Mouse (Mus musculus): ENCODE measurements around the gene Ltbp1. TPM values are rescaled to one million over a fixed set of nuclear protein-coding genes. Genes with fewer than 3 reads are reported as not detected.

Ltbp1 gene
- polyA plus RNA-seq, 1 experiment, result 3.7 TPM

GRCm38 (mm10) chr17:75033356-75033755 lies 28.0 kb downstream of the Ltbp1 start:
- no peak for TF ChIP-seq CTCF (IDR thresholded peaks at IDR 0.05; ENCODE audit: extremely low read depth, insufficient read depth, insufficient read length, insufficient replicate concordance)
- H3K27ac ChIP-seq (ENCODE audit: insufficient read depth, low read length), result no peak overlapping the region
- H3K36me3 ChIP-seq (ENCODE audit: control insufficient read depth, insufficient read depth, low read length), result no peaks in the 10 kb centered on the region
- no peaks in the 10 kb centered on the region for H3K4me1 ChIP-seq (ENCODE audit: control insufficient read depth, insufficient read depth, insufficient read length)
- 85% methylated on average over 14 of the region's 14 CpGs for WGBS
- DNase-seq (ENCODE audit: low read depth in 1 of 2, low spot score in 2 of 2), result no peak
- no peak overlapping the region for H3K4me3 ChIP-seq (ENCODE audit: extremely low read depth, insufficient read depth, insufficient read length)
- H3K27me3 ChIP-seq (ENCODE audit: control insufficient read depth, insufficient read depth, low read length), result no peaks in the 10 kb centered on the region

DNA sequence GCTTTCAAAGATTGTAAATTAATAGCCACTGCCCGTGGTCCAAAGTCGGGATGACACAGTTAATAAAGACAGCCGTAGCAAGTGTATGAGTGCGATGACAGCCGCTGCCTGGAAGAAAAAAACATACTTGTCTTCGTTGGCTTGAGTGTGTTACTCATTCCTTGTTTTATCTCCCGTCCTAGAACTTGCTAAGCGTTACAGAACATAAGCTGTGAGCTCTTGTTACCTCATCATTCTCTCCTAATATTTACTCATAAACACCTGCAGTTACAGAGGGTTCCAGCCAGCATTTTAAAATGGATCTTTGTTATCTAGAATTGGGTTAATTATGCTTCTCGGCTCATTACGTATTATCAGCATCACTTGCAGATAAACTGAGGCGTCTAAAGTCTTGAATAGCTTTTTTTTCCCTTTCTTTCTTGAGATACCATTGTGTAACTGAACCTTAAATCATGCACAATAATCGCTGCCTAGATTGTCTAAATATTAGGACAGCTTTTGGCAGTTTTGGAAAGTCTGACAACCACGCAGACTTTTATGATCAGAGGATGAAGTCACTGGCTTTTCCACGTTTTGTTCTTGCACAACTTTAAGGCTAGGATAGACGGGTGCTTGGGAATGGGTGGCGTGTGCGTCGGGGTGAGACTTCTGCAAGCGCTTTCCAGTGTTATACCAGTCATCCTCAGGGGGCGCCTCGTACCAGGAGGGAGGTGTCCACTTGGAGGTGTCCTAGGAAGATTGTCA lies 28.7 kb downstream of the Ltbp1 start:
- no peaks in the 10 kb centered on the region for H3K27me3 ChIP-seq (ENCODE audit: control insufficient read depth, insufficient read depth, low read length)
- H3K4me1 ChIP-seq (ENCODE audit: control insufficient read depth, insufficient read depth, insufficient read length), result no peaks in the 10 kb centered on the region
- H3K27ac ChIP-seq (ENCODE audit: insufficient read depth, low read length), result no peak overlapping the region
- DNase-seq (ENCODE audit: low read depth in 1 of 2, low spot score in 2 of 2), result no peak
- TF ChIP-seq CTCF (IDR thresholded peaks at IDR 0.05; ENCODE audit: extremely low read depth, insufficient read depth, insufficient read length, insufficient replicate concordance) (no peak), POLR2A (IDR thresholded peaks at IDR 0.05; ENCODE audit: low read depth, low read length) (no peak)
- 92% methylated on average over 21 of the region's 21 CpGs for WGBS
- H3K36me3 ChIP-seq (ENCODE audit: control insufficient read depth, insufficient read depth, low read length), result no peaks in the 10 kb centered on the region
- no peak overlapping the region for H3K4me3 ChIP-seq (ENCODE audit: extremely low read depth, insufficient read depth, insufficient read length)

- no peaks in the 10 kb centered on the region for H3K4me1 ChIP-seq (ENCODE audit: control insufficient read depth, insufficient read depth, insufficient read length)
- TF ChIP-seq CTCF (IDR thresholded peaks at IDR 0.05; ENCODE audit: extremely low read depth, insufficient read depth, insufficient read length, insufficient replicate concordance) (no peak), POLR2A (IDR thresholded peaks at IDR 0.05; ENCODE audit: low read depth, low read length) (no peak)
- no peak overlapping the region for H3K27ac ChIP-seq (ENCODE audit: insufficient read depth, low read length)
- no peak for DNase-seq (ENCODE audit: low read depth in 1 of 2, low spot score in 2 of 2)
- H3K4me3 ChIP-seq (ENCODE audit: extremely low read depth, insufficient read depth, insufficient read length), result no peak overlapping the region
- H3K36me3 ChIP-seq (ENCODE audit: control insufficient read depth, insufficient read depth, low read length), result no peaks in the 10 kb centered on the region
- WGBS, result 61% methylated on average over 6 of the region's 6 CpGs
- H3K27me3 ChIP-seq (ENCODE audit: control insufficient read depth, insufficient read depth, low read length), result no peaks in the 10 kb centered on the region
Measured at GRCm38 (mm10) chr17:75036881-75037280, 31.5 kb downstream of the Ltbp1 start.

DNA sequence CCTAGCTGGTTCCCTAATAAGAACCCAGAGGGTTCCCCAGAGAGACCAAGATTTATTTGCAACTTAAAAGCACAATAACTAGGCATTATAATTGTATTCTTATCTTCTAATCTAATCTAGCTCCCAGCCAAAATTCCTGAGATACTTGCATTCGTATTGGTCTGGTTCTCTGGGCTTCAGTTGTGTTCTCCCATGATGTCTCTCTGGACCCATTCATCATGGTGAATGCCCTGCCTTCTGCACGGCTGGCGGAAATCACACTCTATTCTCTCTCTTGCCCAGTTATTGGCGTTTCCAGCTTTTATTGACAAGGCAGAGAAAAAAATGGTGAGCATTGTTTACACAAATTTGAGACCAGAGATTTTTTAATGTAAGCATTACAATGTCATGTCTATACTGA lies 33.6 kb downstream of the Ltbp1 start:
- Histone ChIP-seq H3K27ac (ENCODE audit: insufficient read depth, low read length) (no peak overlapping the region), H3K4me3 (ENCODE audit: extremely low read depth, insufficient read depth, insufficient read length) (no peak overlapping the region), H3K4me1 (ENCODE audit: control insufficient read depth, insufficient read depth, insufficient read length) (no peaks in the 10 kb centered on the region), H3K36me3 (ENCODE audit: control insufficient read depth, insufficient read depth, low read length) (no peaks in the 10 kb centered on the region), H3K27me3 (ENCODE audit: control insufficient read depth, insufficient read depth, low read length) (no peaks in the 10 kb centered on the region)
- no peak for TF ChIP-seq POLR2A (IDR thresholded peaks at IDR 0.05; ENCODE audit: low read depth, low read length)
- no peak for TF ChIP-seq CTCF (IDR thresholded peaks at IDR 0.05; ENCODE audit: extremely low read depth, insufficient read depth, insufficient read length, insufficient replicate concordance)
- DNase-seq (ENCODE audit: low read depth in 1 of 2, low spot score in 2 of 2), result no peak
- 83% methylated on average over 4 of the region's 4 CpGs for WGBS

GRCm38 (mm10) chr17:75049366-75049969 lies 44.1 kb downstream of the Ltbp1 start:
- TF ChIP-seq POLR2A (IDR thresholded peaks at IDR 0.05; ENCODE audit: low read depth, low read length), result no peak
- TF ChIP-seq CTCF (IDR thresholded peaks at IDR 0.05; ENCODE audit: extremely low read depth, insufficient read depth, insufficient read length, insufficient replicate concordance), result no peak
- 89% methylated on average over 8 of the region's 8 CpGs for WGBS
- H3K27me3 ChIP-seq (ENCODE audit: control insufficient read depth, insufficient read depth, low read length), result no peaks in the 10 kb centered on the region
- no peak overlapping the region for H3K27ac ChIP-seq (ENCODE audit: insufficient read depth, low read length)
- no peaks in the 10 kb centered on the region for H3K36me3 ChIP-seq (ENCODE audit: control insufficient read depth, insufficient read depth, low read length)
- DNase-seq (ENCODE audit: low read depth in 1 of 2, low spot score in 2 of 2), result no peak
- H3K4me1 ChIP-seq (ENCODE audit: control insufficient read depth, insufficient read depth, insufficient read length), result no peaks in the 10 kb centered on the region
- H3K4me3 ChIP-seq (ENCODE audit: extremely low read depth, insufficient read depth, insufficient read length), result no peak overlapping the region

GRCm38 (mm10) chr17:75051440-75051925 lies 46.1 kb downstream of the Ltbp1 start:
- 91% methylated on average over 8 of the region's 8 CpGs for WGBS
- no peaks in the 10 kb centered on the region for H3K36me3 ChIP-seq (ENCODE audit: control insufficient read depth, insufficient read depth, low read length)
- no peak overlapping the region for H3K4me3 ChIP-seq (ENCODE audit: extremely low read depth, insufficient read depth, insufficient read length)
- no peak overlapping the region for H3K27ac ChIP-seq (ENCODE audit: insufficient read depth, low read length)
- H3K27me3 ChIP-seq (ENCODE audit: control insufficient read depth, insufficient read depth, low read length), result no peaks in the 10 kb centered on the region
- TF ChIP-seq CTCF (IDR thresholded peaks at IDR 0.05; ENCODE audit: extremely low read depth, insufficient read depth, insufficient read length, insufficient replicate concordance), result no peak
- TF ChIP-seq POLR2A (IDR thresholded peaks at IDR 0.05; ENCODE audit: low read depth, low read length), result no peak
- no peak for DNase-seq (ENCODE audit: low read depth in 1 of 2, low spot score in 2 of 2)
- H3K4me1 ChIP-seq (ENCODE audit: control insufficient read depth, insufficient read depth, insufficient read length), result no peaks in the 10 kb centered on the region

DNA sequence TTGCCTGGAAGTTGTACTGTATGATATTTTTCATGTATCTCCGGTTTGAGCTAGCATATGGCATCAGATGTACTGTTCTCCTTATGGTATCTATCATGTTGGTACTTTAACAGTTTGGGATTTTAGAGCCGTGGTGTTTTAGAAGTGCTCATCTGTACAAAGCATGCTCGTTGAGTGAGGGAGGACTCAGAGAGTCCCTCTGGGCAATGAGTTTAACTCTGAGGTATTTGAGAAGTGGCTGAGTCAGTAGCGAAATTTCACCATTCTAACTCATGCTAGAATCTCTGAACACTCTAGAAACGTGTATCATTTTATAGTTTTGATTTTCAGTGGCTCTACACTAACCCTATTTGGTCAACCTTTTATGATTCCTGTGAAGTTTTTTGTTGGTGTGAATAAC lies 49.9 kb downstream of the Ltbp1 start:
- Histone ChIP-seq H3K4me1 (ENCODE audit: control insufficient read depth, insufficient read depth, insufficient read length) (no peaks in the 10 kb centered on the region), H3K4me3 (ENCODE audit: extremely low read depth, insufficient read depth, insufficient read length) (no peak overlapping the region), H3K27ac (ENCODE audit: insufficient read depth, low read length) (no peak overlapping the region), H3K36me3 (ENCODE audit: control insufficient read depth, insufficient read depth, low read length) (no peaks in the 10 kb centered on the region), H3K27me3 (ENCODE audit: control insufficient read depth, insufficient read depth, low read length) (no peaks in the 10 kb centered on the region)
- TF ChIP-seq POLR2A (IDR thresholded peaks at IDR 0.05; ENCODE audit: low read depth, low read length) (no peak), CTCF (IDR thresholded peaks at IDR 0.05; ENCODE audit: extremely low read depth, insufficient read depth, insufficient read length, insufficient replicate concordance) (no peak)
- WGBS, result 84% methylated on average over 5 of the region's 5 CpGs
- DNase-seq (ENCODE audit: low read depth in 1 of 2, low spot score in 2 of 2), result no peak

All from spleen, adult 2 months (tissue).